Mouse (Mus musculus): ENCODE data around the gene Zfp692.
"Not testable (repeated sequence)": the region's sequence is repeated elsewhere in the genome, so short reads cannot be mapped to it uniquely, and the experiment has no call there.

The Zfp692 gene

GRCm38 (mm10) chr11:58357844-58358534 lies 51.1 kb downstream of the Zfp692 start:
- DNase-seq: no peak

GRCm38 (mm10) chr11:58362562-58362961 lies 55.7 kb downstream of the Zfp692 start:
- DNase-seq: not testable (repeated sequence)
